Mouse (Mus musculus): ENCODE data around the gene Tubgcp4. TPM values are rescaled to one million over a fixed set of nuclear protein-coding genes. Genes with fewer than 3 reads are reported as not detected.

Tubgcp4 gene
- polyA plus RNA-seq, 1 experiment from 2014 or later: 15.4 TPM

- peaks cover 13% of the 10 kb centered on the region for H3K36me3 ChIP-seq (ENCODE audit: control insufficient read depth, insufficient read depth, low read length)
- no peak for DNase-seq (ENCODE audit: low spot score)
- no peak overlapping the region for H3K9ac ChIP-seq (ENCODE audit: low read length)
- no peak overlapping the region for H3K27ac ChIP-seq (replicated peaks)
- H3K27me3 ChIP-seq (ENCODE audit: control insufficient read depth, insufficient read depth, low read length): no peaks in the 10 kb centered on the region
- ATAC-seq (ENCODE audit: low FRiP score, low TSS enrichment): no peak
- WGBS: 81% methylated on average over 5 of the region's 5 CpGs
- H3K4me2 ChIP-seq (replicated peaks; ENCODE audit: low read depth): no peak overlapping the region
- no peak overlapping the region for H3K4me3 ChIP-seq (ENCODE audit: low read depth, low read length)
- H3K4me1 ChIP-seq (replicated peaks; ENCODE audit: control insufficient read depth, insufficient read depth): no peaks in the 10 kb centered on the region
- TF ChIP-seq EP300 (optimal IDR thresholded peaks at IDR 0.05) (no peak), CTCF (IDR thresholded peaks at IDR 0.05; ENCODE audit: low read depth) (no peak)
- no peaks in the 10 kb centered on the region for H3K9me3 ChIP-seq (ENCODE audit: control insufficient read depth, low read length)
Measured at GRCm38 (mm10) chr2:121183431-121183830, 13.0 kb downstream of the Tubgcp4 start.

- Histone ChIP-seq H3K9me3 (ENCODE audit: control insufficient read depth, low read length) (no peaks in the 10 kb centered on the region), H3K36me3 (ENCODE audit: control insufficient read depth, insufficient read depth, low read length) (peaks cover 16% of the 10 kb centered on the region), H3K27me3 (ENCODE audit: control insufficient read depth, insufficient read depth, low read length) (no peaks in the 10 kb centered on the region), H3K4me2 (replicated peaks; ENCODE audit: low read depth) (no peak overlapping the region), H3K4me3 (ENCODE audit: low read depth, low read length) (no peak overlapping the region), H3K27ac (replicated peaks) (no peak overlapping the region), H3K9ac (ENCODE audit: low read length) (no peak overlapping the region), H3K4me1 (replicated peaks; ENCODE audit: control insufficient read depth, insufficient read depth) (no peaks in the 10 kb centered on the region)
- ATAC-seq (ENCODE audit: low FRiP score, low TSS enrichment): no peak
- TF ChIP-seq EP300 (optimal IDR thresholded peaks at IDR 0.05): no peak
- DNase-seq (ENCODE audit: low spot score): no peak
- WGBS: 94% methylated on average over 7 of the region's 7 CpGs
Measured at GRCm38 (mm10) chr2:121184142-121184541, 13.7 kb downstream of the Tubgcp4 start.

- H3K4me1 ChIP-seq (replicated peaks; ENCODE audit: control insufficient read depth, insufficient read depth): no peaks in the 10 kb centered on the region
- no peaks in the 10 kb centered on the region for H3K27me3 ChIP-seq (ENCODE audit: control insufficient read depth, insufficient read depth, low read length)
- H3K9me3 ChIP-seq (ENCODE audit: control insufficient read depth, low read length): no peaks in the 10 kb centered on the region
- no peak for TF ChIP-seq EP300 (optimal IDR thresholded peaks at IDR 0.05)
- peak; percentile 56 for TF ChIP-seq CTCF (IDR thresholded peaks at IDR 0.05; ENCODE audit: low read depth)
- no peak overlapping the region for H3K4me2 ChIP-seq (replicated peaks; ENCODE audit: low read depth)
- H3K36me3 ChIP-seq (ENCODE audit: control insufficient read depth, insufficient read depth, low read length): peaks cover 41% of the 10 kb centered on the region
- no peak for ATAC-seq (ENCODE audit: low FRiP score, low TSS enrichment)
- 79% methylated on average over 1 of the region's 1 CpGs for WGBS
- DNase-seq (ENCODE audit: low spot score): no peak
- no peak overlapping the region for H3K27ac ChIP-seq (replicated peaks)
- no peak overlapping the region for H3K4me3 ChIP-seq (ENCODE audit: low read depth, low read length)
- no peak overlapping the region for H3K9ac ChIP-seq (ENCODE audit: low read length)
Measured at GRCm38 (mm10) chr2:121188530-121188929, 18.1 kb downstream of the Tubgcp4 start.

GRCm38 (mm10) chr2:121195466-121195865, 25.0 kb downstream of the Tubgcp4 start:
- ATAC-seq (ENCODE audit: low FRiP score, low TSS enrichment): no peak
- H3K4me1 ChIP-seq (replicated peaks; ENCODE audit: control insufficient read depth, insufficient read depth): no peaks in the 10 kb centered on the region
- no peaks in the 10 kb centered on the region for H3K27me3 ChIP-seq (ENCODE audit: control insufficient read depth, insufficient read depth, low read length)
- no peak overlapping the region for H3K4me2 ChIP-seq (replicated peaks; ENCODE audit: low read depth)
- no peak overlapping the region for H3K4me3 ChIP-seq (ENCODE audit: low read depth, low read length)
- H3K36me3 ChIP-seq (ENCODE audit: control insufficient read depth, insufficient read depth, low read length): peaks cover 56% of the 10 kb centered on the region
- TF ChIP-seq CTCF (IDR thresholded peaks at IDR 0.05; ENCODE audit: low read depth) (no peak), EP300 (optimal IDR thresholded peaks at IDR 0.05) (no peak)
- 89% methylated on average over 9 of the region's 9 CpGs for WGBS
- H3K27ac ChIP-seq (replicated peaks): no peak overlapping the region
- H3K9me3 ChIP-seq (ENCODE audit: control insufficient read depth, low read length): no peaks in the 10 kb centered on the region
- no peak overlapping the region for H3K9ac ChIP-seq (ENCODE audit: low read length)
- DNase-seq (ENCODE audit: low spot score): no peak

- no peaks in the 10 kb centered on the region for H3K9me3 ChIP-seq (ENCODE audit: control insufficient read depth, low read length)
- H3K27ac ChIP-seq (replicated peaks): no peak overlapping the region
- ATAC-seq (ENCODE audit: low FRiP score, low TSS enrichment): no peak
- no peak overlapping the region for H3K9ac ChIP-seq (ENCODE audit: low read length)
- H3K4me1 ChIP-seq (replicated peaks; ENCODE audit: control insufficient read depth, insufficient read depth): no peaks in the 10 kb centered on the region
- 93% methylated on average over 17 of the region's 17 CpGs for WGBS
- no peaks in the 10 kb centered on the region for H3K27me3 ChIP-seq (ENCODE audit: control insufficient read depth, insufficient read depth, low read length)
- DNase-seq (ENCODE audit: low spot score): no peak
- no peak overlapping the region for H3K4me2 ChIP-seq (replicated peaks; ENCODE audit: low read depth)
- H3K36me3 ChIP-seq (ENCODE audit: control insufficient read depth, insufficient read depth, low read length): peaks cover 50% of the 10 kb centered on the region
- TF ChIP-seq EP300 (optimal IDR thresholded peaks at IDR 0.05) (no peak), CTCF (IDR thresholded peaks at IDR 0.05; ENCODE audit: low read depth) (no peak)
- H3K4me3 ChIP-seq (ENCODE audit: low read depth, low read length): no peak overlapping the region
Measured at GRCm38 (mm10) chr2:121204276-121204675, 33.8 kb downstream of the Tubgcp4 start.

- no peak for ATAC-seq (ENCODE audit: low FRiP score, low TSS enrichment)
- Histone ChIP-seq H3K27me3 (ENCODE audit: control insufficient read depth, insufficient read depth, low read length) (no peaks in the 10 kb centered on the region), H3K9me3 (ENCODE audit: control insufficient read depth, low read length) (no peaks in the 10 kb centered on the region), H3K36me3 (ENCODE audit: control insufficient read depth, insufficient read depth, low read length) (peaks cover 42% of the 10 kb centered on the region), H3K9ac (ENCODE audit: low read length) (no peak overlapping the region), H3K4me1 (replicated peaks; ENCODE audit: control insufficient read depth, insufficient read depth) (no peaks in the 10 kb centered on the region), H3K4me2 (replicated peaks; ENCODE audit: low read depth) (no peak overlapping the region), H3K27ac (replicated peaks) (no peak overlapping the region), H3K4me3 (ENCODE audit: low read depth, low read length) (no peak overlapping the region)
- WGBS: 94% methylated on average over 3 of the region's 3 CpGs
- TF ChIP-seq EP300 (optimal IDR thresholded peaks at IDR 0.05): no peak
- DNase-seq (ENCODE audit: low spot score): no peak
Measured at GRCm38 (mm10) chr2:121206541-121206940, 36.1 kb downstream of the Tubgcp4 start.

Data from stomach, postnatal 0 days (tissue).